Mouse (Mus musculus): ENCODE results near the gene Pisd.
"Not testable (repeated sequence)": the region's sequence is repeated elsewhere in the genome, so short reads cannot be mapped to it uniquely, and the experiment has no call there.

The Pisd gene

DNA sequence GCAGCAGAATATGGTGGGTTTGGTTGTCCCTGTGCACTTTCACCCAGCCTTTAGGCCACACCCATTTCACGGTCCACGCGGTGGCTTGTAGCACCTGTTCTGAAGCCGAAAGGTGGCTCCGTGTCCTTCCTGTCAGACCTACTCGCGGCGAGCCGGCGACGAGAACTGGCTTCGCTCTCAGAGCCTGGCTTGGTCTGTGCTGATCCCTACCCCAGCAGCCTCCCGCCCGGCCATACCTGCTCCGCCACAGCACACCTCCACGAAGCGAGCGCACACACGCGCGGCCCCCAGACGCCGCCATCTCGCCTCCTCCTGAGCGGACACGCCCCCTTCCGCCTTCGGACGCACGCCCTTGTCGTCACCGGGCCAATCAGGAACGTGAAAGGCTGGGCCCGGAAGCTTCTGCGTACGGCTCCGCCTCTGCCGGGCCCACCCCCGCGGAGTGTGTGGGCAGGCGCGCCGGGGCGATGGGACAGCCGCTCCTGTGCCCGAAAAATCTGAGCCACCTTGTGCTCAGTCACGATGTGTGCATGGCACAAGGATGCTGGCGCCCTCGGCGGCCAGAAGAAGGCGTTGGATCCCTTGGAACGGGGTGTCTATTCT, at the start of gene Pisd:
TSS of gene Pisd (minus strand) at position 334 of the 603 bp plus-strand sequence.
- peak; percentile 92 for DNase-seq

DNA sequence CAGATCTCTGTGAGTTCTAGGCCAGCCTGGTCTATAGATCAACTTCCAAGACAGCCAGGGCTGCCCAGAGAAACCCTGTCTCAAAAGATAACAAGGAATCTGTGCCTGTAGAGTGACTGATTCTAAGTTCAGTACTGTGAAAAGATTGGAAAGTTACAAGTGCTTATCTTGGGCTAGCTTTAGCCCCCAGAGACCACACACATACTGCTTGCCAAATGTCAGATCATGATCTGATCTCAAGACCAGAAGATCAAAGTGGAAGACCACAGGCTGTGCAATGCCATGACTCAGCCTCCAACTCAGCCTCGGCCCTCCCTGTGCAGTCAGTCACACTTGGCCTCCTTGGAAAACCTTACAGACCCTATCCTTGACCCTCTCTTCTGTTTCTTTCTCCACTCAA, 49.1 kb upstream of the Pisd start:
- DNase-seq: no peak

DNA sequence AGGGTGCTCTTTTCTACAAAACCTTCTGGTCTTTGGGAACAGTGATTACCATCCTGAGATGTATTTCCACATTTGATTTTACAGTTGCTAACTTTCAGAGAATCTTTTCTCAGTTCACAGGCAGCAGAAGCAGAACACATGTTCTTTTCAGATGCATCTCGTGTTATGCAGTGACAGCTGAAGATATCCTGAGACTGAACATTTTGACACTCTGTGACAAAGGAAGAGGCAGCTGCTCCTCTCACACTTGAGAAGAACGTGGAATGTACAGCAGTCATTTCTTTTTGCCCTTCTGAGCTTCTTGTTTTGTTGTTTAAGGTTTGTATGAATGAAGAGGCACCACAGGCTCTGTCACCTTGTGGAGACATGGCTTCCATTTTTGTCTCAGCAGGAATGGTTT, 44.6 kb upstream of the Pisd start:
- no peak for DNase-seq

DNA sequence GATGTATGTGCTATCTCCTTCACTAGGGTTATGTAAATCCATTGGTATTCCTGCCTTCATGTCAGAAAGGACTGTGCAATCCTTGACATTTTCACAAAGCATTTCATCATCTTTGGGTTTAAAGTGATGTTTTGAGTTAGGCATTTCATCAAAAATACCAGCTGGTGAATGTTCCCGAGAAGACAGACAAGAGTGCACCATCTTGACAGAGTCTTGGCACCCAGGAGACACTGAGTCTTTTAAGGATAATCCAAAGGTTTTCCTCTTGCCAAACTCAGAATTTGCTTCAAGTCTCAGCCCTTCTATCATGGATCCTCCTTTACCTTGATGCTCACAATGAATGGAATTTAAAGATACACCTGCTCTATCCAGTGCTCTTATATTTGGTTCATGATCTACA, 43.3 kb upstream of the Pisd start:
- DNase-seq: not testable (repeated sequence)

DNA sequence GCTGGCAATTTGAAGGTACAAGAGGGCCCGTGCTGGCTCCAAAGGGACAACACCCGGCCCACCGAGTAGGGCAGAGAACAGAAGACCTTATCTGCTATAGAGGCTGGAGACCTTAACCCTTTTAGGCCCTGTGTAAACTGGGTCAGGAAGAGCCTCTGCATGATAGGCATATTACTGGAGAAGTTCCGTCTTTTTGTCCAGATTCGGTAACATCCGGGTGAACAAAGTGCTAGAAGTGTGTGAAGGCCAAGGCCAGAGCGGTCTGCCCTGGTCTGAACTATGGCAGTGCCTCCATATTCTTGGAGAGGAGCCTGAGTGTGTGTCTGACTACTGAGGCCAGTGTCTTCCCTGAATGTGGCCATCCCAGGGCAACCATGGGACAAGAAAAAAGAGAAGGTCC, 41.6 kb upstream of the Pisd start, which contains the start of gene Gm20671:
TSS of gene Gm20671 (minus strand) at position 101 of the 400 bp plus-strand sequence.
- DNase-seq: no peak

DNA sequence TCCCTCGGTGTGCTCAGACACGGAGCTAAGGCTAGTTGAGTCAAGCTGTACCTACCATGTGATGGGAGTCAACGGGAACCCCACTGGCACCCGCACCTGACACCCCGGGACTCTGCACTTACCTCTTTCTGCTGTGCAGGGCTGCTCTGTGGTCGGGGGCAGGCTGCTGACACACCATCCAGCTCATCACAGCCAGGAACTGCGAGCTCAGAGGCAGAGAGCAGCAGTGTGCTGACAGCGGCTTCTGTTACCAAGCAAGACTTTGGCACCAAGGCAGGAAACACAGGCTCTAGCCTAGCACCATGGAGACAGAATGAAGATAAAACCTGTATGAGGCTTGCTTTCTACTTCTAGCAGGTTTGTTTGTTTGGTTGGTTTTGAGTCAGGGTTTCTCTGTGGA, 35.0 kb upstream of the Pisd start:
- DNase-seq: no peak

DNA sequence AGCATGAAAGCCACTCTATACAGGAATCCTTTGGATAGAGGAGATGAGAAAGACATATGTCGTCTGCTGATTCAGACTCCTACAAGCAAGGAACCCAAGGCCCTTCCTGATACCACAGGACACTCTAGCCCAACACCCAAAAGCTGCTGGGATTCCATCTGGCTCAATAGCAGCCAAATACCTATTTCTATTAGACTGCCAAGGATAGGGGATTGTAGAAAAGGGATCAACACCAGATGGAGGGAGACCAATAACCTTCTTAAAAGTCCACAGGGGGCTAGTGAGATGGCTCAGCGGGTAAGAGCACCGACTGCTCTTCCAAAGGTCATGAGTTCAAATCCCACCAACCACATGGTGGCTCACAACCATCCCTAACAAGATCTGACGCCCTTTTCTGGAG, 29.9 kb upstream of the Pisd start:
- DNase-seq: no peak

DNA sequence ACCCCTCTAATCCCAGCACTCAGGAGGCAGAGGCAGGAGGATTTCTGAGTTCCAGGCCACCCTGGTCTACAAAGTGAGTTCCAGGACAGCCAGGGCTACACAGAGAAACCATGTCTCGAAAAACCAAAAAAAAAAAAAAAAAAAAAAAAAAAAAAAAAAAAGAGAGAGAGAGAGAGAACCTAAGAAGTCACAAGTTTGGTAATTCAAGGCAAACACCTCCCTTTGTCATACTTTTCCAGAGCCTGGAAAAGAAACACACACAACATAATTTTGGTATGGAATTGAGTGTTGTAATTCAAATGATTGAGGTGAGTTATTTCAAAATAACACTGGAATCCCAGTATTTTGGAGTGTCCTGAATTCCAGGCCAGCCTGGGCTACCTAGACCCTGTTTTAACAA, 1.0 kb upstream of the Pisd start:
- not testable (repeated sequence) for DNase-seq

DNA sequence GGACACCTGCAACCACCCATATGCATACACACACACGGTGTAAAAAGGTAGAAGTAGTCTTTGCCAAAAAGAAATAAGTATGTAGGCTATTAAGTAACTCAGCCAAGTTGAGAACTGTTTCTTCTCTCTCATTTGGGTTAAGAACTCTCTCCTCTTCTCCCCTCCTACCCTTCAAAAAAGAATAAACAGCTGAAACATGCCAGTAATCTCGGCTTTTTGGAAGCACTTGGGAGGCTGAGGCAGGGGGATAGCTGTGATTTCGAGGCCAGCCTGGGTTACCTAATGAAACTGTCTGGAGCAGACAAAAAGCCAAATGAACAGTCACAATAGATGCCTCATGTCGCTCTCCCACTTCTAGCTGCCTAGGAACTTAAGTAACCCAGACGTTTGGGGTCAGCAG, 720 bp downstream of the Pisd start:
- DNase-seq: no peak

DNA sequence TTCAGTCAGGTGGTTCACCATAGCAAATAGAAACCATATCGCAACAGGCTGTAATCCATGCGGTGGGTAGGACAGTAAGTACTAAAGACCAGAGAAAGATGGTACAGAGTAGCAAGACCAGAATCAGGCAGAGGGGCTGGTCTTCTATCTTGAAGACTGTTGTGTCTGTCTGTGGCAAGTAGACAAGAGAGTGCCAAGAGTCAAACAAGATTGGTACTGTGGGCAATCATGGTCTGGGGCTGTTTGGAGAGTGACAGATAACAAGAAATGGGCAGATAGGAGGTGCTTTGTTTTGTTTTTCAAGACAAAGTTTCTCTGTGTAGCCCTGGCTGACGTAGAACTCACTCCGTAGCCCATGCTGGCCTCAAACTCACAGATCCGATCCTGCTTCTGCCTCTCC, 3.9 kb downstream of the Pisd start:
- no peak for DNase-seq

DNA sequence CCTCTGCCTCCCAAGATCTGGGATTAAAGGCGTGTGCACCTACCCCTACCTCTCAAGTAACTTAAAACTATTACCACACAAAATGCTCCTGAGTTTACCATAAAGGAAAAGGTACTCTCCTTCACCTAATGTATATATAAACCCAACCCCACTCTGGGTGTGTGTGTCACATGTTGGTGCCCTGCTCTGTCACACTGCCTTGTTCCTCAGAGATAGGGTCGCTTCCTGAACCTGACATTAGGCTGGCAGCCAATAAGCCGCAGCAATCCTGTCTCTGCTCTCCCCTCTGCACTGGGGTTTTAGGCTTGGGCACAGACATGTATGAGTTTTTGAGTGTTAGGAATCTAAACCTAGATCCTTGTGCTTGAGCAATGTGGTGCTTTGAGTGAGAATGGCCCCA, 7.3 kb downstream of the Pisd start:
- no peak for DNase-seq

DNA sequence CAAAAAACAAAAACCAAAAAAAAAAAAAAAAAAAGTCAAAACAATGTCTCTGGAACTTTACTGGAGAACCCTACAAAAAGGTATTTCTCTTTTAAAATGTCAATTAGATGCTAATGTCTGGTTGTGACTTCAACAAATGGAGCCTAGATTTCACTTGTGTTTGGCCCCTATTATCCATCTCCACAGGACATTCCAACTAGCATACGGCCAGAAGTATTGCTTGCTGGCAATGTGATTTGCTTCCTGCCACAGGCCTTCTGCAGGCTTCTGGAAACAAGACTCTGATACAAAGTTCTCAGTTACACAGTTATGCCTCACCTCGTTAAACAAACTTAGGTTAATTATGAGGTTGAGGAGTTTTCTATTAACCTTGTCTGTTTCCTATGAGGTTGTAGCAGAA, 13.1 kb downstream of the Pisd start:
- no peak for DNase-seq

DNA sequence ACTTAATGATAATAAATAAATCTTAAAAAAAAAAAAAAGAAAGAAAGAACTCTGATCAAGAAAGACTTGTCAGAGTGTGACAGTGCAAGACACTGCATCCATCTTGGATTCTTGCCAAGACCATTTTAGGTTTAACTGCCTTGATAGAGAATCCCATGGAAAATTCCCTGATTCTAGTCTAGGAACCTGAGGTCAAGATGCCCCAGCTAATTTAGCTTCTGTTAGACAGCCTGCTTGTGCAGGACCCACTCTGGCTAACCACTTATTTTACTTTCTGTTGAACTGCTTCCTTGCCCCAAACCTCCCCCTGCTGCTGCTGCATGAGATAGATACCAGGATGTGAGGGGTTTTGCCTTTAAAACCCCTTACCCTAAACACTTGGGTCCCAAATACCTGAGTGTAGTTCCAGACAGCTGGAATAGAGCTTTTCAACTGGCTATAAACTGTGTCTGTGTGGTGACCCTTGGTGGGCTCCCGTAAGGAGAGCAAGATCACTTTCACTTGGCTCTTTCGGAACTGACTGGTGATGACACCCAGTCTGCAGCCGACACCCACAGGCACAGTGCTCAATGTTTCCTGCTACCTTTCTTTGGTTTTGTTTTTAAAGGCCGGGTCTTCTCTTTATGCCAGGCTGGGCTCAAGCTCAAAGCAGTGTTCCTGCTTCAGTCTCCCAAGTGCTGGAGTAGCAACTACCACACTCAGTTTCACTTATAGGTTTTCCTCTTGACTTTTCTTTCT, 17.6 kb downstream of the Pisd start:
- no peak for DNase-seq

DNA sequence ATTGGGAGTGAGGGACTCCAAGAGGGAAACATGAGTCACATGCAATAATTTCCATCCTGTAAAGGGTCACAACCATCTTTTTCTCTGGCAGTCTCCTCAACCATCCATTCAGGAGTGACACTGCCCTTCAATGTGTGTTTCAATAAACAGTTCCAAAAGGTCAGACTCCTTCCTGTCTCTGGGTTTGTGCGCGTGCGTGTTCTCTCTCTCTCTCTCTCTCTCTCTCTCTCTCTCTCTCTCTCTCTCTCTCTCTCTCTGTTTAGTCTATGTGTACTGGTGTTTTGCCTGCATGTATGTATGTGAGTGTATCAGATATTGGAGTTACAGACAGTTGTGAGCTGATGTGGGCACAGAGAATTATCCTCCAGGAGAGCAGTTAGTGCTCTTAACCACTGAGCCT, 18.4 kb downstream of the Pisd start:
- no peak for DNase-seq

DNA sequence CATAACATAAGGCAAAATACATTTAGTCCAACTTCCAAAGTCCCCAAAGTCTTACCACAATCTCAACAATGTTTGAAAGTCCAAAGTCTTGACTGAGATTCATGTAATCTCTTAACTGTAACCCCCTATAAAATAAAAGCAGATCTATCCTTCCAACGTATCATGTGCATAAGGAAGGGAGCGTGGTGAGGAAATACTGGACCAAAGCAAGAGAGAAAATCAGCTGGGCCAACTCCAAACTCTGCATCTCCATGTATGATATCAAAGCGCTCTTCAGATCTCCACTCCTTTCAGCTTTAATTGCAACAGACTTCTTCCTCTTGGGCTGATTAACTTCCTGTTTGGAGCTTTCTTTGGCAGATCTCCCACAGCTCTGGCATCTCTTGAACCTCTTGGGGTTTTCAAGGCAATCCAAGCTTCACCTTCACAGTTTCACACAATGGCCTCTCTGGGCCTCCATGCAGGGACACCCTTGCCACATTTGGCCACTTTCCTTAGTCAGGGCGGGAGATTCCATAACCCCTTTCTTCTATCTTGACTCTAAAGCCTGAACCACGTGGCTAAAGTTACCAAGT, 23.8 kb downstream of the Pisd start:
- no peak for DNase-seq

DNA sequence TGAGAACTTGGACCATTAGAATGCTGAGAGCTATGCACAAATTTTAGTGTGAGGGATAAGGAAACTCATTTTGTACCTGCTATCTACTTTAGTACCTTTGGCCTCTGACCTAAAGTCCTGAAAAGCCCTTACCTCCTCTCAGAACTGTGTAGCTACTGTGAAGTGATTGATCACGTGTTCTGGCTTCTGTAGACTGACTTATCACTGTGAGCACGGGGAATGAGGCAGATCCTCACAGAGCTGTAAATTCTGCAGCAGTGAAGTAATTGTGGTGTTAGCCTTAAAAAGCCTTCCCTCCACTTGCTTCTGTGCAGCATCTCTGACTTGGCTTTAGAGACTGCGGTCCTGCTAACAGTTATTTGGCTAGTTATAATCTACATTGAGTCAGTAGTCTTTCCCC, 24.7 kb downstream of the Pisd start:
- no peak for DNase-seq

DNA sequence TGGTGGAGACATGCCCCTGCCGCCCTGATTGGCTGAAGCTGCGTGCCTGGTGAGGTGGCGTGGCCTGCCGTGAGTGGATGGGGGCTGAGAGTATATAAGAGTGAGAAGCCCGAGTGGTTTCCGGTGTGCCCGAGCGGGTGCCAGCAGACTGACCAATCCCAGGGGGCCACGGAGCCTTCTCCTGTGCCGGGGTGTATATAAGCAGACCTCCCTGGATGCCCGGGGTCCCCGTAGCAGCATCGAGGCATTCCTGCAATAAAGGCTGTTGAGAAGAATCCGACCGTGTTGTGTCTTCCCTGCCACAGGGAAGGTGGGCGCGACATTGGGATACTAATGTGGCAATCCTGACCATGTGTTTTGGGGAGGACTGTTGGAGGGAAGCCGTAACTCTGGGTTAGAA, 25.1 kb downstream of the Pisd start:
- DNase-seq: not testable (repeated sequence)

DNA sequence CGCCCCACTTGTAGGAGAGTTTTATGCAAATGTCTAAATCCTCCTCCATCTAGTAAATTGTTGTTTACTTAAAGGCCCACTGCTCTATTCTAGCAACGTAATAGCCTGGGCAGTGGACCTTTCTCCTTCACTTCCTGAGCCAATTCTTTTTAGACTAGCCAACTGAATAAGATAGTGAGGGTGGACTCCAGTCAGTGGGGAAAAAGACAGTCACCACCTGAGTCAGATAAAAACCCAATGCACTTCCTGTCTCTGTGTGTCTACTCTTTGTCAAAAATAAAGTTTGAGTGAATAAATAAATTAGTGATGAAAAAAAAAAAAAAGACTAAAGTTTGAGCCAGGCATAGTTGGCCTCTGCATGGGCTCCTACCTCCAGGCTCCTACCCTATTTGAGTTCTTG, 25.8 kb downstream of the Pisd start:
- no peak for DNase-seq

DNA sequence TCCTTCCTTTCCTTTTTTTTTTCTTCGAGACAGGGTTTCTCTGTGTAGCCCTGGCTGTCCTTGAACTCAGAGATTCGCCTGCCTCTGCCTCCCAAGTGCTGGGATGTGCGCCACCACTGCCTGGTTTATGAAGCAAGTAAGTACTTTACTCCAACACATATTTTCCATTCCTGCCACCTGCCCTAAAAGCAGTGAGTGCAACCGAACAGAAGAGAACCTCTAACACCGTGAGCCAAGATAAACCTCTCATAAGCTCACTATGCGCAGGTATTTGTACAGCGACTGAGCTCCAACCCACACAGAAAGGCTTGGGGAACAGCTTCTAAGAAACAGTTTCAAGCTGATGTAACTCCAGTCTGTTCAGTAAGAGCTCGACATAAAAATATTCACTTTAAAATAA, 29.3 kb downstream of the Pisd start:
- DNase-seq: no peak

DNA sequence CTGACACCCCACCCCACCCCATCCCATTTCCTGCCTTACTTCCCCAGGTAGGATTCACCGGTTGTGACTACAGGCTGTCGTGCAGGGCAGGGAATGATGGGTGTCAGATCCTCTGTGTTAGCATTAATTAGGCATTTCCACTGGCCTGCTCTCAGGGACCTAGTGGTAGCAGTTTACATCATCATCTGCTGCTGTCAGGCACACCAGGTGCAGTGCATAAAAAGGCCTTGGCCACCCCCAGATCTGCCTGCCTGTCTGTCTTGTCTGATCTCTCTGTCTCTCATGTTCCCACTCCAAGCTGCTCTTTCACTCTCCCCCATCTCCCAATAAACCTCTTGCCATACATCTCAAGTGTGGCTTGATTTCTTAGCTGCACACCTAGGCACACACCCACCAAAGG, 33.7 kb downstream of the Pisd start:
- DNase-seq: no peak

DNA sequence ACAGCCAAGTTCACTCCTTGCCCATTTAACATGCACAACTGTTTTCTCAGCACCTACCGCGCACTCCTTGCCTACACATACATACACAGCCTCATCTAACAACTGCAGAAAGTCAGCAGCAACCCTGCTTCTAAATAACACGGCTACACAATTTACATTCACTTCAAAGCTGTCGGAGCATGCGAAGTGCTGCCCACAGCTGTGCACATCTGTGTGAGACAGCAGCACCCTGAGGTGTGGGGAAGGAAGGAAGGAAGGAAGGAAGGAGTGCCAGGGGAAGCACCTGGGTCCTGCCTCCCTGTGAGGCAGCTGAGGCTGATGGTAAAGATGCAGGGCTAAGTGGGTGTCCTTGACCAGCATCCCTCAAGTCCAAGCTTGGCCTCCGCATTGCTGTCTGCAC, 36.5 kb downstream of the Pisd start:
- DNase-seq: no peak

DNA sequence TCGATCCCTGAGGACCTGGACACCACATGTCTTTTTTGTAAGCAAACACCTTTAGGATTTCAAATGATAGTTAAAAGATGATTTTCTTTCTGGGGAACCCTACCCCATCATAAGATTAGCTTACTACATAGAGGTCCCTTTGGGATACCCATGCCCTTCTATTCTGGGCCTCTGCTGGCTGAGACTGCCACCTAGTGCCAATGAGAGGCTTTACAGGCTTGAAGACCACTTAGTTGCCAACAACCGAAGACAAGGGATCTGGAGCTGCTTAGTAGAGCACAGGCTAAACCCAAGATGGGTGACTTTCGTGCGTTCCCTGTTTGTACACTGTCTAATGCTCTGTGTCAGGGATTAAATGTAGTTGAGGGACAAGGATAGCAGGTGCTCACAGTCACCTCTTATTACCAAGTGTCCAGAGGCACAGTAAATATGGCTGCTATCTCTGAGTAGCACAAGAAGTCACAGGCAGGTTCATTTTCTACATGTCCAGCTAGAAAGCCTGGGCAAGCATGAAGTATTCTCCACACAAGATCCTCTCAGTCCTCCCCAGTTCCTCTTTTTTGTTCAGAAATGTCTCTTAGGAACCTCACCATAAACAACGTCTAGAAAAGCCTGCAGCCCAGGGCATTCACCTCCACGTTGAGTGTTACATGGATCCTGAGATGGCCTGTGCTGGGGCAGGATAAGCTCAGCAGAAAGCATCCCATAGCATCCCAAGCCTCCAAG, 37.6 kb downstream of the Pisd start:
- no peak for DNase-seq

DNA sequence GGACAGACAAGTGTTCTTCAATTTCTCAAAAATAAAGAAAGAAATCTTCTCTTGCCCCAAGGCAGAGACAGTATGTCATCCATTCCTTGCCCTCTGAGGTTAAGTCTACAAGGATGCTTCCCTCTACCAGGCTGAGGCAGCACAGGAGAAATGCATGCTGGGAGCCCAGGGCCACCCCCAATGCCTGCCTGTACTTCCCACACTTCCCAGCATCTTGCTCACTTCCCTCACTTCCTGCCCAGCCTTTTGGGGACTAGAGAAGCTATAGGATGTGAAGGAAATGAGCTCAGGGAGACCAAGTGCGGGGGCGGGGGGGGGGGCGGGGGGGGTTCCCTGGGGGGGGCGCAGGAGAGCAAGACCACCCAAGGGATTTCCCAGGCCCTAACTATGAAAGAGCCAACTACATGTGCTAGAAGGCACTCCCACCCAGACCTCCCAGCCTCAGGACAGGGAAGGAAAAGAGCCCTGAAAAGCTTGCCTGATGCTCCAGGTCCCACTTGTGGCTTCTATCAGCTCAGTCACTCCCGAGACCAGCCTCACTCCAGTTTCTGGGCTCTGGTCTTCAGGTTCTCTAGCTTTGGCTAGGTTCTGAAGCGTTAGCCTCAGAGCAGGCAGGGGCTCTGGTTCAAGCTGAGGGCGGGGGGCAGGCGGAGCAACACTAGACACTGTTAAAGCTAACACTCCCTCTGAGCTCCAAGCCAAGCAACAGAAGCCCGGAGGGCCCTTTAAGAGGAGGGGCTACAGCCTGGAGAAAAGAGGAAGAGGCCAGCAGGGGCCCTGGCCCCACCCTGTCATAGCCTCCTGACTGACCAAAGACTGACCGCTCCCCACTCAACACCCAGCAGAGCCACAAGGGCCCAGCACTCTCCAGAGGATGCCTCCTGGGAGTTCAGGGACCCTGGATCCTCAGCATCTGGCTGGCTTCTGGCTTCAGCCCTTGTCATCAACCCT, 39.5 kb downstream of the Pisd start:
- peak; percentile 27 for DNase-seq
